Mouse (Mus musculus): Measurements from ENCODE around the gene Esx1. TPM values are rescaled to one million over a fixed set of nuclear protein-coding genes. Genes with fewer than 3 reads are reported as not detected.

Esx1 gene
- not detected in 2 replicates for polyA plus RNA-seq (2015; fragmentation: Nextera tagmentation; extraction: Ambion mirVana)

DNA sequence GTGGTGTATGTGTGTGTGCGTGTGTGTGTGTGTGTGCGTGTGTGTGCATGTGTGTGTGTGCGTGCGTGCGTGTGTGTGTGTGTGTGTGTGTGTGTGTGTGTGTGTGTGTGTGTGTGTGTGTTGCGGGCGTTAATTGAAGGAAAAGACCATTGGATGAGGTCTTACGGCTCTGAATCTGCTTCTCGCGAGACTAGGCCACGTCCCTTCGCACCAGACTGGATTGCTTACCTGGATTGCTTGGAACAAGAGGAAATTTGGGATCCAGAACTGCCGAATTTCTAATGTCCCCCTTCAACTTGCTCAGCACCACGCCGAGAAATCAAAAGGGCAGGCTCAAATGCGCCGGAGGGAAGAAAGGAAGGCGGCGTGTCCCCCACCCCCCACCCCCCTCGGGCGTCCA, at the start of gene Esx1:
Gene Esx1, minus strand, starts transcription at position 366 of the 400 bp plus-strand sequence.
- no peaks in the 10 kb centered on the region for H3K9me3 ChIP-seq
- H3K27ac ChIP-seq (replicated peaks): no peak within 1 kb of the TSS
- WGBS: 23% methylated on average over 16 of the region's 21 CpGs
- ATAC-seq (ENCODE audit: low read depth): no peak
- no peak within 1 kb of the TSS for H3K4me2 ChIP-seq
- H3K27me3 ChIP-seq: peaks cover 90% of the 10 kb centered on the region
- no peak within 1 kb of the TSS for H3K4me3 ChIP-seq
- no peaks in the 10 kb centered on the region for H3K4me1 ChIP-seq (replicated peaks)
- H3K9ac ChIP-seq: no peak within 1 kb of the TSS
- no peaks in the 10 kb centered on the region for H3K36me3 ChIP-seq

DNA sequence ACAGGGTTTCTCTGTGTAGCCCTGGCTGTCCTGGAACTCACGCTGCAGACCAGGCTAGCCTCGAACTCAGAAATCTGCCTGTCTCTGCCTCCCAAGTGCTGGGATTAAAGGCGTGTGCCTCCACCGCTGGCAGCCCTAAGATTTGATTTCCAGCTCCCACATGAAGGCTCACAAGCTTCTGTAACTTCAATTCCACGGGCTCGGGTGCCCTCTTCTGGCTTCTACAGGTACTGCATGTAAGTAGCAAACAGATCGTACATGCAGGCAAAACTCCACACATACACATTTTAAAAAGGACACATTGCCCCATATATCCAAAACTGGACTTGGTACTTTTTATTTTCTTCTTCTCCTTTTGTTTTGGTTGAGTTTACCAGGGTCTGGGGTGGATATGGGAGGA, 48.1 kb upstream of the Esx1 start:
- no peak for ATAC-seq (ENCODE audit: low read depth)
- H3K4me3 ChIP-seq: no peak overlapping the region
- H3K27ac ChIP-seq (replicated peaks): no peak overlapping the region
- H3K36me3 ChIP-seq: no peaks in the 10 kb centered on the region
- 49% methylated on average over 7 of the region's 7 CpGs for WGBS
- H3K9me3 ChIP-seq: no peaks in the 10 kb centered on the region
- H3K4me2 ChIP-seq: no peak overlapping the region
- H3K27me3 ChIP-seq: no peaks in the 10 kb centered on the region
- no peaks in the 10 kb centered on the region for H3K4me1 ChIP-seq (replicated peaks)
- no peak overlapping the region for H3K9ac ChIP-seq

DNA sequence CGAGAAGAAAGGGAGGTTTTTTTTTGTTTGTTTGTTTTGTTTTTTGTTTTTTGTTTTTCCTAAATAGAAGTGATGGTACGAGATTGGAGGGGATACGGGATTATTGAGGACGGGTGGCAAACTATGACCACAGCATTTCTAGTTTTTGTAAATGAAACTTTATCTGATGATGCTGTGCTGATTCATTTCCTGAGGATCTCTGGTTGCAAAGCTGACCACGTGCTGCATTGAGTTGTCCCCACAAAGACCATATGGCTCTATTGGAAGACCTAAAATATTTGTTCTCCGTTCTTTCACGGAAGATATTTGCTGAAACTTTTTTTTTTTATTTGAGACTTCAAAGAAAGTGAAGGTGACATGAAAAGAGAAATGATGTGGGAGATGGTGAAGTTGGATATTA, 45.8 kb upstream of the Esx1 start:
- Histone ChIP-seq H3K27me3 (no peaks in the 10 kb centered on the region), H3K4me2 (no peak overlapping the region), H3K4me1 (replicated peaks) (no peaks in the 10 kb centered on the region), H3K9me3 (no peaks in the 10 kb centered on the region), H3K36me3 (no peaks in the 10 kb centered on the region), H3K9ac (no peak overlapping the region), H3K27ac (replicated peaks) (no peak overlapping the region), H3K4me3 (no peak overlapping the region)
- WGBS: 79% methylated on average over 7 of the region's 7 CpGs
- ATAC-seq (ENCODE audit: low read depth): no peak

DNA sequence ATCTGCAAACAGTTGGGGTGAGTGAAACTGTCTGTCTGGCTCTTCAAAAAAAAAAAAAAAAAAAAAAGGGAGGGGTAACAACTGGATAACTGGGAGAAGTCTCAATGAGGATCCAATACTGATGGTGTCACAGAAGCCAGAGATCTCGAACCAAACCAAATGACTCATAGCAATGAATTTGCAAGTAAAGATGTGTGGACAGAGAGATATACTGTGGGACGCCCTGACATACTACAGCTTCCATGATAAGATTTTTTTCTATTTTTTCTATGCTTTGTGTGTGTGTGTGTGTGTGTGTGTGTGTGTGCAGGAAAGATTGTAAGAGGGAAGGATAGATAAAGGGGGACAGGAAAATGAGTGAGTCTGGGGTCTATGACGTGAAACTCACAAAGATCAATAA, 43.7 kb upstream of the Esx1 start:
- H3K4me1 ChIP-seq (replicated peaks): no peaks in the 10 kb centered on the region
- no peaks in the 10 kb centered on the region for H3K36me3 ChIP-seq
- H3K4me2 ChIP-seq: no peak overlapping the region
- no peak overlapping the region for H3K4me3 ChIP-seq
- H3K9ac ChIP-seq: no peak overlapping the region
- H3K27ac ChIP-seq (replicated peaks): no peak overlapping the region
- no peaks in the 10 kb centered on the region for H3K9me3 ChIP-seq
- H3K27me3 ChIP-seq: no peaks in the 10 kb centered on the region
- no peak for ATAC-seq (ENCODE audit: low read depth)
- 83% methylated on average over 3 of the region's 3 CpGs for WGBS

DNA sequence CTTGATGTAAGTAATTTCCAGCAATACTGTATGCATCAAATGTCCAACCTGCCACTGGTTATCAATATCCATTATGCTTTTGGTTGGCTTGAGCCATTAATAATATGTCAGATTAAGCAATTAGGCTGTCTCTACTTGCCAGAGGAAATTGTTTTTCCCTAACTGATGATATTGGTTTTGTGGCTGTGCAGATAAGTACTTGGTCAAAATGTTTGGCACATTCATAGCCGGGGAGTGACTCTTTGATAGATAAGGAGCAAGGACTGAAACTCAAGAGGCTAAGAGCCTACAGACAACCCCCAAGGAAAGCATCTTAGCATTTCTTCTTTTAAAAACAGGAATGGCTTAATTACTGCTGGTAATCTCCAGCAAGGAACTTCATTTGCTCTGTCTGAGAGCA, 40.8 kb upstream of the Esx1 start:
- no peaks in the 10 kb centered on the region for H3K36me3 ChIP-seq
- H3K27ac ChIP-seq (replicated peaks): no peak overlapping the region
- no peaks in the 10 kb centered on the region for H3K4me1 ChIP-seq (replicated peaks)
- H3K4me3 ChIP-seq: no peak overlapping the region
- 83% methylated on average over 1 of the region's 1 CpGs for WGBS
- no peak overlapping the region for H3K4me2 ChIP-seq
- H3K27me3 ChIP-seq: no peaks in the 10 kb centered on the region
- ATAC-seq (ENCODE audit: low read depth): no peak
- H3K9me3 ChIP-seq: no peaks in the 10 kb centered on the region
- no peak overlapping the region for H3K9ac ChIP-seq

DNA sequence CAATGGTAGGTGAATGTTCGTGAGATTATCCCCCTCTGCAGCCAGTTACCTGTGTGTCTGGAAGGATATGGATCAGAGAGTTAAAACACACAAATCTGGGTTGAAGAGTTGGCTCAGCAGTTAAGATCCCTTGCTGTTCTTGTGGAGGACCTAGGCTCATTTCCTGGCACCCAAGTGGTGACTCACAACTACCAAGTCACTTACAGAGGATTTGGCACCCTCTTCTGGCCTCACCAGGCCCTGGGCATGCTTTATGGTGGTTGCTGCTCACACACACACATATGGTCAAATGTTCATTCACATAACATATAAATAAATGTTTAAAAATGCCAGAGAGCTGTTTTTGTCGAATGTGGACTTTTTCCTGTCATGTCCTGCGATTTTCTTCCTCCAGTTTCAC, 39.1 kb upstream of the Esx1 start:
- 67% methylated on average over 3 of the region's 3 CpGs for WGBS

DNA sequence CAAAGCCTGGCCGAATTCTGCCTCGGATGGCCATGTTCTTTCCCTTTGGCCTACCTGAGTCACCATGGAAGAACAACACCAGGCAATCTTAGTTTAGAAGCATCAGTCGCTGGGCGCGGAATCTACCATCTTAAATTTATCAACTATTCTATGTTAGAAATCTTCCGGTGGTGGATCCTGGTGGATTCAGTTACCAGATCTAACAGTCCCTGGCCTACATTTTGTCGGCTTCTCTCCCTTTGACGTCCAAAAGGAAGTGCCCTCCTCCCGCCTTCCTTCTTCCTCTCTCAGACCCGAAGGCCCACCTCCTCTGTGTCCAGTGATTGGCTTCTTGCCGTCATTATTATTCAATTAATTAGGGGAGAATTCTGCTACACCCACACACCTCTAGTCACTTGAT, 27.2 kb upstream of the Esx1 start:
- Histone ChIP-seq H3K36me3 (no peaks in the 10 kb centered on the region), H3K4me3 (no peak overlapping the region), H3K27ac (replicated peaks) (no peak overlapping the region), H3K4me1 (replicated peaks) (no peaks in the 10 kb centered on the region), H3K27me3 (no peaks in the 10 kb centered on the region), H3K9me3 (no peaks in the 10 kb centered on the region), H3K9ac (no peak overlapping the region), H3K4me2 (no peak overlapping the region)
- no peak for ATAC-seq (ENCODE audit: low read depth)
- WGBS: 91% methylated on average over 11 of the region's 11 CpGs

More for the DNA sequence above, 39.1 kb upstream of the Esx1 start:
- Histone ChIP-seq H3K27me3 (no peaks in the 10 kb centered on the region), H3K4me3 (no peak overlapping the region), H3K9ac (no peak overlapping the region), H3K36me3 (no peaks in the 10 kb centered on the region), H3K27ac (replicated peaks) (no peak overlapping the region), H3K4me1 (replicated peaks) (no peaks in the 10 kb centered on the region), H3K4me2 (no peak overlapping the region), H3K9me3 (no peaks in the 10 kb centered on the region)
- ATAC-seq (ENCODE audit: low read depth): no peak

DNA sequence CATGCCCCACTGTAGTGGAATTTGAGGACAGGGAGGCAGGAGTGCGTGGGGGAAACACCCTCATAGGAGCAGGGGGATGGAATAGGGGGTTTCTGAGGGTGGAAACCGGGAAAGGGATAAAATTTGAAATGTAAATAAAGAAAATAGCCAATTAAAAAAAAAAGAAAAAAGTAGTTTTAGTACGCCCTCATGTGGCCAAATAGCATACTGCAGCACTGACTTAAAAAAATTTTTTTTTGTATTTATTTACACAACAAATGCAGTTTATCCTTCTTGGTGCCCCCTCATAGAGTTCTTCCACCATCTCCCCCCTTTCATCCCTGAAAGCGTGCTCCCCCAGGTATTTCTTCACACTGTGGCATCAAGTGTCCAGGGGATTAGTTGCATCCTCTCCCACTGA, 22.8 kb upstream of the Esx1 start:
- H3K27me3 ChIP-seq: no peaks in the 10 kb centered on the region
- no peaks in the 10 kb centered on the region for H3K36me3 ChIP-seq
- H3K9me3 ChIP-seq: no peaks in the 10 kb centered on the region
- WGBS: 33% methylated on average over 4 of the region's 4 CpGs
- no peak overlapping the region for H3K4me3 ChIP-seq
- ATAC-seq (ENCODE audit: low read depth): no peak
- no peak overlapping the region for H3K9ac ChIP-seq
- H3K4me2 ChIP-seq: no peak overlapping the region
- no peak overlapping the region for H3K27ac ChIP-seq (replicated peaks)
- H3K4me1 ChIP-seq (replicated peaks): no peaks in the 10 kb centered on the region

DNA sequence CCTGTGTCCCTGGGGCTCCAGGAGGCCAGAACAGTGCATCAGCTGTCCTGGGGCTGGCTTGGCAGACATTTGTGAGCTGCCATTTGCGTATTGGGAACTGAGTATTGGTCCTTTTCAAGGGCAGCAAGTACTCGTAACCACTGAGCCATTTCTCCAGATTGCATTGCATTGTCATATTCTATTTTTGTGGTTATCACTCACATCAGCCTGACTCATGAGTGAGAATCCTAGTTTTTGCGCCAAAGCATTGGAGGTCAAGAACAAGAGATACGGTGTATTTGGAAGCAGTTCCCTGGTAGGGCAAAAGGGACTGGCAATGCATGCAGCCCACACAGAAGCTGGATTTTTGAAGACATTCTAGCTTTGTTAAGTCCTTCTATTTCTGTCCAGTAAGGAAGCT, 21.8 kb upstream of the Esx1 start:
- Histone ChIP-seq H3K4me3 (no peak overlapping the region), H3K27ac (replicated peaks) (no peak overlapping the region), H3K9ac (no peak overlapping the region), H3K36me3 (no peaks in the 10 kb centered on the region), H3K4me2 (no peak overlapping the region), H3K4me1 (replicated peaks) (no peaks in the 10 kb centered on the region), H3K9me3 (no peaks in the 10 kb centered on the region), H3K27me3 (no peaks in the 10 kb centered on the region)
- WGBS: 89% methylated on average over 4 of the region's 4 CpGs
- ATAC-seq (ENCODE audit: low read depth): no peak

DNA sequence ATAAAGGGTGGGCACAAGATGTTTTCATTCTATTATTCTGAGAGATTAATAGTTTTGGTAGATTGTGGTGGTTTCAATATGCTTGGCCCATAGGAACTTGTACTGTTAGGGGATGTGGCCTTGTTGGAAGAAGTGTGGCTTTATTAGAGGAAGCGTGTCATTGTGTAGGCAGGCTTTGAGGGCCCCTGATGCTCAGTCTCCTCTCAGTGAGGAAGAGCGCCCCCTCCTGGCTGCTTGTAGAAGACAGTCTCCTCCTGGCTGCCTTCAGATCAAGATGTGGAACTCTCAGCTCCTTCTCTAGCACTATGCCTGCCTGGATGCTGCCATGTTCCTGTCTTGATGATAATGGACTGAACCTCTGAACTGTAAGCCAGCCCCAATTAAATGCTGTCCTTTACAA, 20.7 kb upstream of the Esx1 start:
- Histone ChIP-seq H3K27ac (replicated peaks) (no peak overlapping the region), H3K36me3 (no peaks in the 10 kb centered on the region), H3K4me2 (no peak overlapping the region), H3K4me1 (replicated peaks) (no peaks in the 10 kb centered on the region), H3K9ac (no peak overlapping the region), H3K9me3 (no peaks in the 10 kb centered on the region), H3K27me3 (no peaks in the 10 kb centered on the region), H3K4me3 (no peak overlapping the region)
- WGBS: 23% methylated on average over 2 of the region's 2 CpGs
- no peak for ATAC-seq (ENCODE audit: low read depth)

DNA sequence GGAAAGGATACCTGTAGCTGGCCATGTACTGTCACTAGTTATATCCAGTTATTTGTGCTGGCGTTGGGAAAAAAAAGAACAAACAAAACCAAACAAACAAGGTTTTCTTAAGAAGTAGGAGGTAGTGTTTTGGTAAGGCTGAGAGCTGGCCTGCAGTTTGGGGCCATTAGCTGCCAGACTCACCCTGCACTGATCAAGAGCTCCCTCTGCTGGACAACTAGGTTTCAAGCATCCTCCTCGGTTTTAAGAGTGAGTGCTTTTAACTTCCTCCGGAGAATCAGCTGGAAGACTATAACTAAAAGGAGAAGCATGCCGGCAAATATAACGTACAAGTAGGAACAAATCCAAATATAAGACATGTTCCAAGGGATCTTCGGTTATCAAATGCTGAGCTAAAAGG, 19.8 kb upstream of the Esx1 start:
- no peak for ATAC-seq (ENCODE audit: low read depth)
- Histone ChIP-seq H3K9me3 (no peaks in the 10 kb centered on the region), H3K4me2 (no peak overlapping the region)

DNA sequence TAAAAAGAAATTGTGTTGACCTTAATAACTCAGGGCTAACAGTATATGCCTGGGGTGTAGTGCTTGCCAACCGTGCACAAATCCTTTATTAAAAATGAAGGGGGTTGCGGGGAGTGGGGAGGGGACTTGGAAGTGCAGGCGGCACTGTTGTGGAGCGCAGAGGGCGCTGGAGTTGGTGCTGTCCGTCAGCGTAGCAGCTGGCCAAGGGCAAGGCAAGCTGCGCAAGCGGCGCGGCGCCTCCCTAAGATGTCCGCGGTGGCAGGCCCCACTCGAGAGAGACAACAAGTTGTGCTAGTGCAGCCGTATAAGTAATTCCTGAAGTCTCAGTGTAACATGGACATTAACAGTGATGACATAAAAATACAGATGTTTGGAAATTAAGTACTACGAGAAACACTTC, 5.7 kb upstream of the Esx1 start:
- Histone ChIP-seq H3K27me3 (peaks cover 75% of the 10 kb centered on the region), H3K27ac (replicated peaks) (no peak overlapping the region), H3K4me1 (replicated peaks) (no peaks in the 10 kb centered on the region), H3K4me2 (no peak overlapping the region), H3K9me3 (no peaks in the 10 kb centered on the region), H3K36me3 (no peaks in the 10 kb centered on the region), H3K4me3 (no peak overlapping the region), H3K9ac (no peak overlapping the region)
- ATAC-seq (ENCODE audit: low read depth): no peak
- WGBS: 15% methylated on average over 17 of the region's 17 CpGs

More for the DNA sequence above, 19.8 kb upstream of the Esx1 start:
- WGBS: 12% methylated on average over 6 of the region's 6 CpGs
- H3K27ac ChIP-seq (replicated peaks): no peak overlapping the region
- H3K27me3 ChIP-seq: no peaks in the 10 kb centered on the region
- H3K9ac ChIP-seq: no peak overlapping the region
- no peaks in the 10 kb centered on the region for H3K4me1 ChIP-seq (replicated peaks)
- H3K4me3 ChIP-seq: no peak overlapping the region
- H3K36me3 ChIP-seq: no peaks in the 10 kb centered on the region

DNA sequence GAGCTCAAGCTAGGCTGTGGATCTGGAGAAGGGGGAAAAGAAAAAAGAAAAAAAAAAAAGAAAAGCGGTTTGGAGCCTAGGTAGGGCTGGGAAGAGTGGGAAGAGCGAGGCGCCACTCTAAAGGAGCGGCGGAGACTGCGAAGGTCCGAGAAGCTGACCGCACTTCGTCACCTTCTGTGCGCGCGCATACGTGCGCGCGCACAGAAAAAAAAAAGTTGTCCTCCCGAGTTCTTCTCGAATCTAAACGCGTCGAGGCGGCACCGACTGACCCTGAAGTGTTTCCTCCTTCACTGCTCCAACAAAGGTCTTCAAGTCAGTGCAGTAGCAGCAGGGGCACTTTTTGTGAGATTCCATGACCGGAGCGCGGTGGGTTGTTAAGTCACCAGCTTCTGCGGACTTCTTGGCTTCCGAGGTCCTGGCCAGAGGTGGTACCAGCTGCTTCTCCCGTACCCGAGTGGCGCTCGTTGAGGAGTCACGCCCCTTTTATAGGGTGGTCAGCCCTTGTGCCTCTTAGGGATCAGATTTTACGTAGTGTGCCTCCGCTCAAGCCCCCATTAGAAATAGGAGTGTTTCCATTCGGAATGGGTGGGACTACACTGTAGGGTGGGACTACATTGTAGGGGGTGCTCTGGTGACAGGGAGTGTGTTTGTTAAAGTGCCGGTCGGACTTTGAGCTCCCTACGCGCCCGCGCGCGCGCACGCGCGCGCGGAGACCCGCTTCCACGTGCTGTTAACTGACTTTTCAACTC, 2.0 kb downstream of the Esx1 start:
- H3K27me3 ChIP-seq: peaks cover 87% of the 10 kb centered on the region
- no peaks in the 10 kb centered on the region for H3K36me3 ChIP-seq
- no peak overlapping the region for H3K4me2 ChIP-seq
- no peak overlapping the region for H3K4me3 ChIP-seq
- WGBS: 15% methylated on average over 52 of the region's 52 CpGs
- H3K9ac ChIP-seq: no peak overlapping the region
- H3K9me3 ChIP-seq: no peaks in the 10 kb centered on the region
- H3K27ac ChIP-seq (replicated peaks): no peak overlapping the region
- no peak for ATAC-seq (ENCODE audit: low read depth)
- H3K4me1 ChIP-seq (replicated peaks): no peaks in the 10 kb centered on the region

Measured in neural tube, embryonic 13.5 days (tissue).